Mouse (Mus musculus) MEL (cell line): ENCODE data around the gene Adgb. TPM values are rescaled to one million over a fixed set of nuclear protein-coding genes. Genes with fewer than 3 reads are reported as not detected.

Experiments used
- DNase-seq: peaks from one replicate; pipeline ENCODE4 v3.0.0; 2011; ENCODE audit warnings: low read depth, low spot score
- H3K27ac ChIP-seq: 2 replicates; pipeline ENCODE4 v1.5.1; 2012; ENCODE audit warnings: low read depth, mild to moderate bottlenecking, control low read depth, low read length, moderate library complexity; ENCODE audit not compliant: control insufficient read depth
- H3K27me3 ChIP-seq, 2 experiments: fragments of 150-350 bp in 1 of 2; sonication (generic) in 1 of 2; 2 replicates each; pipeline ENCODE4 v1.6.1; 2012; ENCODE audit warnings: low read length in 2 of 2, mild to moderate bottlenecking in 2 of 2, improper control_type of control experiment in 1 of 2, moderate library complexity in 1 of 2; ENCODE audit not compliant: insufficient read depth in 2 of 2, control insufficient read depth in 1 of 2
- H3K36me3 ChIP-seq, 2 experiments: 2 replicates each; pipeline ENCODE4 v1.6.1; 2012 to 2014; ENCODE audit warnings: low read length in 2 of 2, improper control_type of control experiment in 1 of 2, inconsistent platforms in 1 of 2, mild to moderate bottlenecking in 1 of 2; ENCODE audit not compliant: insufficient read depth in 2 of 2, control insufficient read depth in 1 of 2
- H3K4me1 ChIP-seq, 2 experiments: fragments of 150-350 bp in 1 of 2; sonication (generic) in 1 of 2; 2 replicates each; pipeline ENCODE4 v1.6.1; 2012; ENCODE audit warnings: low read length in 2 of 2, improper control_type of control experiment in 1 of 2, mild to moderate bottlenecking in 1 of 2; ENCODE audit not compliant: insufficient read depth in 2 of 2, control insufficient read depth in 1 of 2
- H3K4me3 ChIP-seq, 2 experiments: fragments of 150-350 bp in 1 of 2; sonication (generic) in 1 of 2; 2 replicates each; pipeline ENCODE4 v1.5.1; 2012; ENCODE audit warnings: low read depth in 2 of 2, low read length in 2 of 2, mild to moderate bottlenecking in 2 of 2, moderate library complexity in 2 of 2, control low read depth in 1 of 2, improper control_type of control experiment in 1 of 2; ENCODE audit not compliant: control insufficient read depth in 1 of 2, insufficient read depth in 1 of 2
- H3K79me2 ChIP-seq: 2 replicates; pipeline ENCODE4 v1.6.1; 2012; ENCODE audit warnings: mild to moderate bottlenecking, low read length, moderate library complexity; ENCODE audit not compliant: control insufficient read depth, poor library complexity, insufficient read depth
- H3K9ac ChIP-seq: 2 replicates; pipeline ENCODE4 v1.6.1; 2012; ENCODE audit warnings: low read depth, mild to moderate bottlenecking, control low read depth, low read length, moderate library complexity; ENCODE audit not compliant: control insufficient read depth, poor library complexity, severe bottlenecking
- H3K9me3 ChIP-seq: fragments of 150-350 bp; sonication (generic); replicated peaks from 2 replicates; pipeline ENCODE4 v1.6.1; 2012; ENCODE audit warnings: mild to moderate bottlenecking, low read length, improper control_type of control experiment, moderate library complexity; ENCODE audit not compliant: insufficient read depth
- CHD2 ChIP-seq: IDR thresholded peaks from 2 replicates; pipeline ENCODE4 v1.6.1; 2011; ENCODE audit warnings: low read length, improper control_type of control experiment
- ETS1 ChIP-seq: IDR thresholded peaks from 2 replicates; pipeline ENCODE4 v1.6.1; 2012; ENCODE audit warnings: low read depth, mild to moderate bottlenecking, inconsistent platforms, low read length, improper control_type of control experiment, moderate library complexity
- HCFC1 ChIP-seq: IDR thresholded peaks from 2 replicates; pipeline ENCODE4 v1.6.1; 2012; ENCODE audit warnings: low read depth, mild to moderate bottlenecking, inconsistent platforms, low read length, improper control_type of control experiment, moderate library complexity
- JUND ChIP-seq: IDR thresholded peaks from 2 replicates; pipeline ENCODE4 v1.6.1; 2011; ENCODE audit warnings: low read depth, mild to moderate bottlenecking, improper control_type of control experiment, low read length
- KAT2A ChIP-seq: conservative IDR thresholded peaks from 2 replicates; pipeline ENCODE4 v1.6.1; 2012; ENCODE audit warnings: low read depth, low read length, improper control_type of control experiment, inconsistent platforms
- MAFK ChIP-seq: IDR thresholded peaks from 2 replicates; pipeline ENCODE4 v1.6.1; 2011; ENCODE audit warnings: low read depth, mild to moderate bottlenecking, low read length, improper control_type of control experiment, borderline replicate concordance
- MAX ChIP-seq: IDR thresholded peaks from 2 replicates; pipeline ENCODE4 v1.6.1; 2011; ENCODE audit warnings: low read length, improper control_type of control experiment
- MAZ ChIP-seq: IDR thresholded peaks from 2 replicates; pipeline ENCODE4 v1.6.1; 2012; ENCODE audit warnings: low read depth, mild to moderate bottlenecking, inconsistent platforms, low read length, improper control_type of control experiment
- MYB ChIP-seq: IDR thresholded peaks from 2 replicates; pipeline ENCODE4 v1.6.1; 2011; ENCODE audit warnings: mild to moderate bottlenecking, low read depth, low read length, improper control_type of control experiment
- MYC ChIP-seq: IDR thresholded peaks from 2 replicates; pipeline ENCODE4 v1.6.1; 2011; ENCODE audit warnings: low read depth, mild to moderate bottlenecking, low read length, improper control_type of control experiment, moderate library complexity
- TAL1 ChIP-seq: IDR thresholded peaks from 2 replicates; pipeline ENCODE4 v1.6.1; 2012; ENCODE audit warnings: mild to moderate bottlenecking, inconsistent platforms, low read length, moderate library complexity, mixed read lengths
- USF2 ChIP-seq, 2 experiments: IDR thresholded peaks; 2 replicates each; pipeline ENCODE4 v1.6.1; 2011 to 2012; ENCODE audit warnings: improper control_type of control experiment in 2 of 2, low read length in 2 of 2, borderline replicate concordance in 1 of 2, inconsistent platforms in 1 of 2, low read depth in 1 of 2, mild to moderate bottlenecking in 1 of 2; ENCODE audit not compliant: insufficient read depth in 1 of 2
- polyA plus RNA-seq, 2 experiments: library from polyadenylated mRNA; stranded (reverse) in 1 of 2; unstranded in 1 of 2; fragments of >175 nt in 1 of 2; fragments of >200 nt in 1 of 2; gene quantifications; 2 replicates each; pipeline versions ENCODE4 v1.2.1 to v1.2.4; 2012; ENCODE audit warnings: low replicate concordance in 2 of 2, low read depth in 1 of 2; ENCODE audit not compliant: insufficient read length in 2 of 2, insufficient read depth in 1 of 2, missing spikeins in 1 of 2
- total RNA-seq: library from RNA; depleted of rRNA; stranded (reverse); fragments of 300-350 nt; gene quantifications from 2 replicates; pipeline ENCODE4 v1.2.3, GENCODE M21; 2012

Gene Adgb
- total and polyA plus RNA-seq, 3 experiments: not detected

DNA sequence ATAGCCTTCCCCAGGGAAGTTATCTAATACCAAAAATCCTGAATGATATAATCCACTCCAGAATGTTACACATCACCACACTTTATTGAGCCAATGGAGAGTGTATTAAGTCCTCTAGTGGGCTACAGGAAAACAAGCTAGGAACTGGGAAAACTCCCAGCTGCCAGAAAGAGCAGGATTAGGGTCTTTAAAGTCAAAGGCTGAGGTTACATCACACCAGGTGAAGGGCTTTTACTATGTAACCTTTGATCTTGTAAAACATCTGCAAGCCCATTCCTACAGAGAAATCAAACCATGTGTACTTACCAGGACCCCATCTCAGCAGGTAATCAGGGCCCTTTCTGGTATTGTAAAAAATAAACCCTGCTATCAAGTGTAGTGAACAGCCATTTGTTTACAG, 28.6 kb downstream of the Adgb start:
- no peak for DNase-seq
- no peaks in the 10 kb centered on the region for H3K9me3 ChIP-seq
- H3K79me2 ChIP-seq: no peaks in the 10 kb centered on the region
- no peaks in the 10 kb centered on the region for H3K27me3 ChIP-seq
- no peaks in the 10 kb centered on the region for H3K4me1 ChIP-seq
- H3K4me3 ChIP-seq: no peak overlapping the region
- no peaks in the 10 kb centered on the region for H3K36me3 ChIP-seq
- TF ChIP-seq JUND: no peak
- no peak for TF ChIP-seq HCFC1
- no peak for TF ChIP-seq CHD2
- TF ChIP-seq MYB: no peak
- no peak for TF ChIP-seq ETS1
- no peak for TF ChIP-seq MAZ
- no peak for TF ChIP-seq MYC
- TF ChIP-seq USF2 (IDR thresholded peaks at IDR 0.05; ENCODE audit: borderline replicate concordance in 1 of 2, insufficient read depth in 1 of 2, low read depth in 1 of 2, low read length in 2 of 2): no peak
- no peak for TF ChIP-seq TAL1
- H3K27ac ChIP-seq: no peak overlapping the region
- H3K9ac ChIP-seq: no peak overlapping the region

DNA sequence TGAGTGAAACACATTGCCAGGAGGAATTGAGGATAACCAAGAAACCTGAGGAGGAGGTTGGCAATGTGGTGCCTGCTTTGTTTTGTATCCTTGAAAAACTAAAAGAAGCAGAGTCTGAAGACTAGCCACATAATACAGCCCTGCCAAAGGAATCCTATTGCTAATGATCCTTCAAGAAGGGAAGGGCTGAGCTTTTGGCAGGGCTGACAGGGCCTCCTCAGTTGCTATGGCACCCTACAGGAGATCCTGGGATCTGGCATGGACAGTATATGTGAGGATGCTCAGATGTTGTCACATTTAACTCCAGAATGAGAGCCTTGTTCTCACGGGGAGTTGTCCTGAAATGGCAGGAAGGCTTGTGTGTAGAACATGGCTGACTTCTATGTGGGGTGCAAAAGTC, 37.1 kb downstream of the Adgb start:
- Histone ChIP-seq H3K36me3 (no peaks in the 10 kb centered on the region), H3K4me1 (no peaks in the 10 kb centered on the region), H3K9me3 (no peaks in the 10 kb centered on the region), H3K4me3 (no peak overlapping the region), H3K27ac (no peak overlapping the region), H3K79me2 (no peaks in the 10 kb centered on the region), H3K9ac (no peak overlapping the region), H3K27me3 (no peaks in the 10 kb centered on the region)
- TF ChIP-seq MAZ: no peak
- TF ChIP-seq MAFK: no peak
- DNase-seq: no peak

DNA sequence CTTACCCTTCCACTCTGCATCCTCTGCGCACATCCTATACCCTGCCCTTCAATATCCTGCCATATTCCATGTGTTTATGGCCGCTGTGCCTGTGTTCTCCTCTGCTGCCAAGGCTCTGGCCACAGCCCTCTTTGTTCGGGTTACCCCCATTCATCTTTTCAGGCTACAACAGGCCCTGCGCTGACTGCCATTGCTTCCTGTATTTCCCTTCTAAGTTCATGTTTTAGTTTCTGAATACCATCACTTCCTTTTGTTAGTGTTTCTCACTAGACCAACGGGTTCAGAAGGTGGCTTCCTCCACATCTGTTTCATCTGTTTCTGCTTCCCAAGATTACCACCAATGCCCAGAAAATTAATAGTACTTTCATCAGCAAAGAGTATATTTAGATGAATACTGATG, 42.5 kb downstream of the Adgb start:
- Histone ChIP-seq H3K4me3 (no peak overlapping the region), H3K79me2 (no peaks in the 10 kb centered on the region), H3K4me1 (no peaks in the 10 kb centered on the region), H3K27me3 (no peaks in the 10 kb centered on the region), H3K36me3 (no peaks in the 10 kb centered on the region)
- DNase-seq: no peak
- TF ChIP-seq KAT2A (no peak), MAX (no peak)
- TF ChIP-seq, all 39 proteins: peak for 0
- no peak overlapping the region for H3K27ac ChIP-seq
- no peaks in the 10 kb centered on the region for H3K9me3 ChIP-seq
- no peak overlapping the region for H3K9ac ChIP-seq
